Mouse (Mus musculus) gastrocnemius, adult 8-10 months (tissue): ENCODE results near the gene 4930519P11Rik. TPM values are rescaled to one million over a fixed set of nuclear protein-coding genes. Genes with fewer than 3 reads are reported as not detected.
A peak's percentile ranks its signal among the peaks of the same experiment; 100 is the strongest.

Source experiments
- DNase-seq, 2 experiments: peaks; one replicate each; pipeline ENCODE4 v3.0.0; 2022; ENCODE audit warnings: low spot score in 2 of 2
- total RNA-seq, 4 experiments: library from RNA; stranded (reverse); gene quantifications; 2 replicates each; pipeline ENCODE4 v1.2.4; 2022

The 4930519P11Rik gene
- total RNA-seq, 4 experiments from 2014 or later, result not detected

DNA sequence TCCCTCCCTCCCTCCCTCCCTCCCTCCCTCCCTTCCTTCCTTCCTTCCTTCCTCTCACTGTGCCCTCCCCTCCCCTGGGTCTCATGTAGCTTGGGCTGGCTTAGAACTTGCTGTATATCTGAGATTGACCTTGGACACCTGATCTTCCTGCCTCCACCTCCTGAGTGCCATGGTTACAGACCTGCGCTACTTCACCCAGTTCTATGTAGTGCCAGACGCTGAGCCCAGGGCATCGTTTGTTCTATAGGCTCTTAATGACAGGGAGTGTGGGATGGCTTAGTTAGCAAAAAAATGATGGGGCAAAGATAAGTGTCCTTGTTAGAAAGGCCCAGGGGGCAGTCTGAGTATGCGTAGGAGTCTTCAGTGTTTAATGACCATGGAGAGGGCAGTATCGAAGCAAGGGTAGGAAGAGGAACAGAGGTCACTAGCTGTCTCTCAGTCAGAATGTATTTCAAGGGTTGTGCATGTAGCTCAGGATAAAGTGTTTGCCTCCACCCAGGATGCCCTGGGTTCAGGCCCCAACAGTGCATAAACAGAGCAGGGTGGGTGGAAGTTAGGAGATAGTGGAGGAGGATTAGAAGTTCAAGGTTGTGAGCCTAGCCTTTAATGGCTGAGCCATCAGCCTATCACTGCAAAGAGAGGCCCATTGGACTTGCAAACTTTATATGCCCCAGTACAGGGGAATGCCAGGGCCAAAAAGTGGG, 20.0 kb upstream of the 4930519P11Rik start:
- no peak for DNase-seq

DNA sequence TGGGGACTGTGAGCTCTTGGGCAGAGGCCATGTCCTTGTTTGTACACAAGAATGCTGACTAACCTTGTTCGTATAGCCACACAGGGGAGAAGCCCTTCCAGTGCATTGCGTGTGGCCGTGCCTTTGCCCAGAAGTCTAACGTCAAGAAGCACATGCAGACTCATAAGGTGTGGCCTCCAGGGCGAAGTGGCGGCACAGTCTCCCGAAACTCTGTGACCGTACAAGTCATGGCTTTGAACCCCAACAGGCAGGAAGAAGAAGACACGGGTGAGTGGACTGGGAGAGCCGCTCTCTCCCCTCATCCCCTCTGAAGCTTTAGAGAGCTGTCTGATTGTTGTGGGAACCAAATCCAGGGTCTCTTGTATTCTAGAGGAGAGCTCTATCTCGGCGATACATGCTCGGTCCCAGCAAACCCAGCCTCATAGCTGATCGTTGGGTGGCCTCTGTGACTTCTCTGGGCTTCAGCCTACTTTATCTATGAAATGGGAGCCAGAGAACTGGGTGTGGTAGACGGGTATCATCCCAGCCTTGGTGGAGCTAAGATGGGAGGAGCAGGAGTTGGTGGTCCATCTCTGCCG, 19.1 kb upstream of the 4930519P11Rik start:
- DNase-seq, result no peak

DNA sequence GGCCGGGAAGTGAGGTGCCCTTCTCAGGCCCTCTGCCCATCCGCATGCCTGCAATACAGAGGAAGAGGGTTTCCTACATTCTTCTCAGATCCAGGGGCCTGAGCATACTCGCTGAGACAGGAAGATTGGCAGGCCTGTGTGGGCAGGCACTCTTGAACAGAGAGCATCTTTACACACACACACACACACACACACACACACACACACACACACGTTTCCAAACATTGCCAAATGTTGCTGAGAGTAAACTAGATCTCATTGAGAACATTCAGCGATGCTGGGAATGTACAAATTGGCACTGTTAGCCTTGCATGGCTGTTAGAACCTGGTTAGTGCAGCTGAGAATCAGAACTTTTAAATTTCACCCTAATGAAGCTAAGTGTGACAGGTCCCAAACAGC, 17.3 kb upstream of the 4930519P11Rik start:
- no peak for DNase-seq

DNA sequence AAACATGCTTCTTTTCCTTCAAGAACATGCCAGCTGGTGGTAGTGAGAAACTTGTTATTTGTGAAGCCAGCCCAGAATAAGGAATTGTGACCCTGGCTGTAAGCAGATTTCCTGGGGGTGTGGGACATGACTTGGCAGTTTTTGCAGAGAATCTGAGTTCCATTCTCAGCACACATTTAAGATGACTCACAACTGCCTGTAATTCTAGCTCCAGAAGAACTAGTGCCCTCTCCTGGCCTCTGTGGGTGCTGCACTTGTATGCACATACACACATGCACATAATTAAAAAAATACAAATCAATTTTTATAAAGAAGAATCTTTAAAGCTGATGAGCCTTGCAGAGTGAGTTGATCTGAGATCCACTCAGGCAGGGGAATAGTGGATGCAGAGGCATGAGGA, 10.9 kb upstream of the 4930519P11Rik start:
- no peak for DNase-seq

DNA sequence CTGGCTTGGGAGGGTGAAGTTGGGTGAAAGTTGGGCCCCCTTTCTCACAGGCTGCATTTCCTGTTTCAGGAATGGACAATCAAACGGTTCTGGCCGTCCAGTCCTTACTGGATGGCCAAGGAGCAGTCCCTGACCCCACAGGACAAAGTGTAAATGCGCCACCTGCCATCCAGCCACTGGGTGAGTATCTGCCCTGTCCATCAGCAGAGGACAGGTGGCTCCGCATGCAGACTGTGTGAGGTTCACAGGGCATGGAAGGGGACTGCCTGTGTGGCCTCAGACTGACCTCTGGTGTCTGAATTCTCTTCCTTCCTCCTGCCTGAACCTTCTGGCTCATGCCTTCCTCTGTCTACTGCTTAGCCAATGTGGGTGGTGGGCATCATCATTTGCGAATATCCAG, 8.4 kb upstream of the 4930519P11Rik start:
- DNase-seq, result no peak

DNA sequence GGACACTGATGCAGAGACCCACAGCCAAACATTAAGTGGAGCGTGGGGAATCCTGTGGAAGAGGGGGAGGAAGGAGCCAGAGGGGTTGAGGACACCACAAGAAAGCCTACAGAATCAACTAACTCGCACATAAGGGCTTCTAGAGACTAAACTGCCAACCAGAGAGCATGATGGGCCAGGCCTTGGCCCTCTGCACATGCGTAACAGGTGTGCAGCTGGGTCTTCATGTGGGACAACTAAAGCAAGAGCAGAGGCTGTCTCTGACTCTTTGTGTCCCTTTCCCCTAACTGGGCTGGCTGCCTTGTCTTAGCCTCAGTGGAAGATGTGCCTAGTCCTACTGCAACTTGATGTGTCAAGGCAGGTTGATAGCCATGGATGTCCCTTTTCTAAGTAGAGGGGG, 3.8 kb upstream of the 4930519P11Rik start:
- no peak for DNase-seq

DNA sequence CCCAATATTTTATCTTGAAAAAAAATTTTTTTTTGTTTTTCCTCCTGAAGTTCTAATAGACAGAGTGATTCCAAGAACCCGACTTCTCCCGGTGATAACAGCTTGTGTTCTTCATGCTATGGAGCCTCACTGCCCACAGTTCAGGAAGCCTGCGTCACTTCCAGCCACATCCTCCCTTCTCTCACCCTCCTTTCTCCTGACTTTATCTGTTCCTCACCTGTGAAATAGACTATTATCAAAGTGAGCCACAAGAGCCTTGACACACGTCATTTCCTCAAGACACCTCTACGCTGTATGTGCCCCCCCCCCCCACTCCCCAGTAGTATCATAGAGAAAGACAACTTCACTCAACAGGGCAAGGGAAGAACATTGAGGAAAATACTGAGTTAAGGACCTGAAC, 2.4 kb upstream of the 4930519P11Rik start:
- no peak for DNase-seq

DNA sequence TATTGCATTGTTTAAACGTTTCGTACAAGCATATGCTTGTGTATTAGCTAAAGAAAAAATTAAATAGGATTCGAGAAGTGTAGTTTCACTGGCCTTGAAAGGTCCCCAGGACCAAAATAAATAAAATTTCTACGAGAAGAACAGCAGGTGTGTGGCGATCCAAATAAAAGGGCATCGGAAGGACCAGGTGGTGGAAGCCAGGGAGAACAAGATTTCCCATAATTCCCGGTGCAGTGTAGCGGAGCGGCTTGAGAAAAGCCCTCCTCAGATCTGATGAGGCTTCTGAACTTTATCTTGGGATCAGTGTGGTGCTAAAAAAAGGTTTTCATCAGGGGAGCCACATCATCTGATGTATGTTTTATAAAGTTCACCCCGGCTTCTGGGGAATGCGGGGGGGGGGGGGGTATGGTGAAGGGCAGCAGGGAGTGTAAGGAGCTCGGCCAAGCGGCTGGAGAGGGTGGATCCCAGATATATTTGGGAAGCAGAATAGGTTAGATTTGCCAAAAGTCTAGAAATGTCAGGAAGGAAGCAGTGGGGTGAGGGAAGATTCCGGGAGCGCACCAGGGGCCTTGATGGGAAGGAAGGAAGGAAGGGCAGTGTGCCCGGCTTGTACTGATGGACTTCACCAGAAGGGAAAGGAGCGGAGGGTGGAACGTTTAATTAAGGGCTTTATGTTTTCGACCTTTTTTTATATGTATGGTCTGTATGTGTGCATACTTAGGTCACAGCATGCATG, 1.8 kb upstream of the 4930519P11Rik start:
- DNase-seq, result no peak

GRCm38 (mm10) chr2:154609050-154609767, 4.0 kb downstream of the 4930519P11Rik start:
- DNase-seq, result no peak

- DNase-seq, result no peak
Observed at GRCm38 (mm10) chr2:154606965-154607364, 6.3 kb downstream of the 4930519P11Rik start.

DNA sequence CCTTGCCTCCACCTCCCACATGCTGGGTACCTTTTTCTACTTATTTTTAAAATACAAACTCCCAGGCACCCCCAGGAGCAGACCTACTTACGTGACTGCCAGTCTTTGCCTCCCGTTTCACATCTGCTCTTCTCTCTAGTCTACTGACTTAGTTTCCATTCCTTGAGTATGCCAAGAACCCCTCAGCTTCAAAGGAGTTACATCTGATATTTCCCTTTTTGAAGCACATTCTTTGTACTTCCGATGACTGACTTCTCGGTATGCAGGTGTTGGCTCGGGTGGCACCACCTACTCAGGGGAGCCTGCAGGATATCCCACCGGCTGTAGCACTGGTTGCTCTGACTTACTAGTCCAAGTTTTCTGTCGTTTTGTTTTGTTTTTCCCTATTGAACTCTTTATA, 9.1 kb downstream of the 4930519P11Rik start:
- no peak for DNase-seq

- peak; percentile 99 to 100 for DNase-seq
Observed at GRCm38 (mm10) chr2:154603638-154604153, 9.5 kb downstream of the 4930519P11Rik start, which contains the start of gene Pxmp4. Gene Pxmp4 (minus strand): TSS chr2:154603708.

DNA sequence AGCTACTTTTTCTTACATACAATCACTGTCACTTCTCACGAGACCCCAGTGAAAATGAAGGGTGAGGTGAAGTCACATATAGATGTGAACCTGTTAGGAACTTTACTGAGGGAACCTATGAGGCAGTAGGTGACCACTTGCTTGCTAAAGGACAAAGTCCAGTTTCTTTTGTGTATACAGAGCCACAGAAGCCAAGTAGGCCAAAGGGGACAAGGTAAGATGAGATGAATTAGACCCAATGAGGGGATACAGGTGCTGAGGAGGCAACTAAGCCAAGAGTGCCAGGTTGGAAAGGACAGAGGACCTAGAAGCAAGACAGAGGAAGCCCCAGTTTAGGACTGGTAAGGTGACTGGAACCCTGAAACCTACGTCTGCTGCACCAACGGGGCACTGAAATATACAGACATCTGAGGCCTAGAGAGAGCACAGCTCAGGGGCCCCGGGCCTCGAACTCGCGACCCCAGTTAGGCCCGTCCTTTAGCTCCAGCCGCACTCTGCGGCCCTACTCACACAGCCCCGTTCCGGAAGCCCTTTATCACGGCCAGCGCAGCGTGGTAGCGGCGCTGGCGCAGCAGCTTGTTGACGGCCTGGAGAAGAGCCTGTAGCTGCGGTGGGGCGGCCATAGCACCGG, 10.1 kb downstream of the 4930519P11Rik start:
- no peak for DNase-seq

- no peak for DNase-seq
Observed at GRCm38 (mm10) chr2:154601324-154601723, 11.9 kb downstream of the 4930519P11Rik start.

DNA sequence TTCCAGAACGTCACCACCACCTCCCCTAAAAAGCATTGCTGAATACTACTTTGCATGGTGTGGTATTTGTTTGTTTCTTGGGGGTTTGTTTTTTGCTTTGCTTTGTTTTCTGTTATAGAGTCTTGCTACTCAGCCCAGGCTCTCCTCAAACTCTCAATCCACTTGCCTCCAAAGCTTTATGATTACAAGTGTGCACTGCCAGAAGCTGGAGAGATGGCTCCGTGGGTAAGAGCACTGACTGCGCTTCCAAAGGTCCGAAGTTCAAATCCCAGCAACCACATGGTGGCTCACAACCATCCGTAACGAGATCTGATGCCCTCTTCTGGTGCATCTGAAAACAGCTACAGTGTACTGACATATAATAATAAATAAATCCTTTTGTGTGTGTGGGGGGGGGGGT, 12.7 kb downstream of the 4930519P11Rik start:
- DNase-seq, result no peak

DNA sequence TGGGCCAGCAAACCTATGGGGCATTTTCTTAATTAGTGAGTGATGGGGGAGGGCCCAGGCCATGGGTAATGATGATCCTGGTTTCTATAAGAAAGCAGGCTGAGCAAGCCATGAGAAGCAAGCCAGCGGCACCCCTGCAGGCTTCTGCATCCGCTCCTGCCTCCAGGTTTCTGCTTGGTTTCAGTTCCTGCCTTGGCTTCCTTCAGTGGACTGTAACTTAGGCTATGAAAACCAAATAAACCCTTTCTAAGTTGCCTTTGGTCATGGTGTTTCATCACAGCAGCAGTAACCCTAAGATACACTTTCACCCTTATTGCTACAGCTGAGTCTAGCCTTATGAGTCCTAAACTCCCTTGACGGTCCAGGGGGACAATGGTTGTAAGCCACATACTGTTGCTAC, 15.8 kb downstream of the 4930519P11Rik start:
- DNase-seq, result no peak

DNA sequence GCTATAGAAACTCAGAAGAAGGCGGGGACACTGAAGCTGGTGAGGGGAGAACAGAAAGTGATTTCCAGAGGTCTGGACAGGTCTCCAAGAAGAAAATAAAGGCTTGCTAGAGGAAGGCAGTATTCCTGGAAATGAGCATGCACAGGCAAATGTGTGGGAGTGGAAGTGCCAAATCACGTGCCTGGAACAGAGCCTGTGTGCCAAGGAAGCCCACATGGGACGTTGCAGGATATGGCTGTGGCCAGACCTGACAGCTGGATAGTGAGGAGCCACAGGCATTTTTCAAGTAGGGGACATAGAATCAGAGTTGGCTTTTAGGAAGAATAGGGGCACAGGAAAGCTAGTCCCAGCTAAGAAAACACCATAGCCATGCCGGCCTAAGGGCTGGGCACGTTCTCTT, 17.5 kb downstream of the 4930519P11Rik start:
- DNase-seq, result no peak

- no peak for DNase-seq
Observed at GRCm38 (mm10) chr2:154593025-154593424, 20.2 kb downstream of the 4930519P11Rik start.

DNA sequence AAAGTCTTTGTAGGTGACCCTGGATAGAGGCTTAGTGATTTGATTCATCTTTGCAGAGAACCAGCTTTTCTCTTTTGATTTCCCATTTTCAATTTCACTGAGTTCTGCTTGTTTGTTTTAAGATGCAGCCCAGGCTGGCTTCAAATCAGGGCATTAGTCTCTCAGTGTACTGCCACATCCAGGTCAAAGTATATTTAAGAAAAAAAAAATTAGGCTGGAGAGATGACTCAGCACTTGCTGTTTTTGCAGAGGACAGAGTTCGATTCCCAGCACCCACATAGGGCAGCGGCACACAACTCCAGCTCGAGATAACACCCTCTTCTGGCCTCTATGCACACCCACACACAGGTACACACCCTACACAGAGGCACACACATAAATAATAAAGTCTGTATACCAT, 22.0 kb downstream of the 4930519P11Rik start:
- no peak for DNase-seq

DNA sequence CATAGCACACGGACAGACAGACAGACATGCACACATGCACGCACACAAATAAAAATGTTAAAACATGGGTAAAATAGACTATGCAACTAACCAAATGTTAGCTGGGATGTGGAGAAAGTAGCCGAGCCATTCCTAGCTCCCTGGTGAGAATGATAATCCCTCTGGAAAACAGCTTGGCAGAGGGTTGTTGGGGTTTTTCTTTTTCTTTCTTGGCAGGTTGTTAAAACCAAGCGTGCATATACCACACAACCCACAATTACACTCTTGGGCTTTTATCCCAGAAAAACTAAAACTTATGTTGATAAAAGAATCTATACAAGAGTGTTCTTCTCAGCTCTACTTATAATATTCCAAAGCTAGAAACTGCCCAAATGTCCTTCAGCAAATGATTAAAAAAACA, 24.2 kb downstream of the 4930519P11Rik start:
- no peak for DNase-seq

DNA sequence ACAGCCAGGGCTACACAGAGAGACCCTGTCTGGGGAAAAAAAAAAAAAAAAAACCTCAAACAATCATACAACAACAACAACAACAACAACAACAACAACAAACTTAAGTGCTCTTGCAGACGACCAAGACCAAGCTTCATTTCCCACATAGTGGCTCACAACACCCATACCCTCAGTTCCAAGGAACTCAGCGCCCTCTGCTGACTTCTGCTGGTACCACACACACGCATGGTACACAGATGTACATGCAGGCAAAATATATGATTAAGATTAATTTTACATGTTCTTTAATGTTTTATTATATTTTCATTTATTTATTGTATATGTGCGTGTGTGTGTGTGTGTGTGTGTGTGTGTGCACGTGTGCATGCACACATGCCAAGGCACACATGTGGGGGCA, 26.8 kb downstream of the 4930519P11Rik start:
- no peak for DNase-seq
